Mouse (Mus musculus) CH12.LX (cell line): ENCODE data around the gene Afg3l1. TPM values are rescaled to one million over a fixed set of nuclear protein-coding genes. Genes with fewer than 3 reads are reported as not detected.

Experiments
- DNase-seq: peaks from one replicate; pipeline ENCODE4 v3.0.0-alpha.2; 2013; ENCODE audit errors: extremely low read depth
- H3K27ac ChIP-seq: 2 replicates; pipeline ENCODE4 v1.5.1; 2012; ENCODE audit warnings: low read depth, mild to moderate bottlenecking, control low read depth, moderate library complexity; ENCODE audit not compliant: insufficient read depth
- H3K27me3 ChIP-seq: replicated peaks from 2 replicates; pipeline ENCODE3; 2012; ENCODE audit warnings: inconsistent platforms
- H3K36me3 ChIP-seq, 2 experiments: replicated peaks in 1 of 2; 2 replicates each; pipeline versions ENCODE3 to v1.6.1; 2012; ENCODE audit warnings: inconsistent platforms in 1 of 2, low read length in 1 of 2, mild to moderate bottlenecking in 1 of 2, mixed read lengths in 1 of 2, moderate library complexity in 1 of 2; ENCODE audit not compliant: control insufficient read depth in 1 of 2, insufficient read depth in 1 of 2
- H3K4me1 ChIP-seq, 2 experiments: 2 replicates each; pipeline ENCODE4 v1.6.1; 2012; ENCODE audit warnings: inconsistent platforms in 1 of 2, moderate library complexity in 1 of 2; ENCODE audit not compliant: insufficient read depth in 2 of 2, control insufficient read depth in 1 of 2
- H3K4me2 ChIP-seq: 2 replicates; pipeline ENCODE4 v1.6.1; 2012; ENCODE audit warnings: low read depth, mild to moderate bottlenecking, control low read depth; ENCODE audit not compliant: poor library complexity, insufficient read depth, severe bottlenecking
- H3K4me3 ChIP-seq, 3 experiments: fragments of 150-350 bp in 1 of 3; sonication (generic) in 1 of 3; replicated peaks in 1 of 3; 2 replicates each; pipeline versions ENCODE3 to v1.5.1; 2011 to 2012; ENCODE audit warnings: low read depth in 2 of 3, low read length in 2 of 3, mild to moderate bottlenecking in 2 of 3, moderate library complexity in 2 of 3, control low read depth in 1 of 3, improper control_type of control experiment in 1 of 3, inconsistent platforms in 1 of 3, mixed read lengths in 1 of 3; ENCODE audit not compliant: poor library complexity in 1 of 3
- H3K79me2 ChIP-seq: replicated peaks from 2 replicates; pipeline ENCODE4 v1.6.1; 2012; ENCODE audit warnings: mild to moderate bottlenecking, moderate library complexity; ENCODE audit not compliant: control insufficient read depth, poor library complexity, insufficient read depth, severe bottlenecking; ENCODE audit errors: extremely low read depth
- H3K9ac ChIP-seq: 2 replicates; pipeline ENCODE4 v1.6.1; 2012; ENCODE audit warnings: low read depth, mild to moderate bottlenecking, control low read depth, moderate library complexity; ENCODE audit not compliant: insufficient read depth
- H3K9me3 ChIP-seq: replicated peaks from 2 replicates; pipeline ENCODE3; 2012; ENCODE audit warnings: low read length, inconsistent platforms, mixed read lengths
- BHLHE40 ChIP-seq: IDR thresholded peaks from 2 replicates; pipeline ENCODE4 v1.6.1; 2011; ENCODE audit warnings: mild to moderate bottlenecking, low read depth, low read length, improper control_type of control experiment
- CHD1 ChIP-seq: IDR thresholded peaks from 2 replicates; pipeline ENCODE4 v1.6.1; 2012; ENCODE audit warnings: low read depth, low read length, improper control_type of control experiment, inconsistent platforms
- CHD2 ChIP-seq: IDR thresholded peaks from 2 replicates; pipeline ENCODE4 v1.6.1; 2011; ENCODE audit warnings: low read length, improper control_type of control experiment
- CTCF ChIP-seq, 2 experiments: IDR thresholded peaks in 1 of 2; conservative IDR thresholded peaks in 1 of 2; 2 replicates each; pipeline ENCODE4 v1.5.1; 2011 to 2012; ENCODE audit warnings: low read depth in 2 of 2, low read length in 2 of 2, improper control_type of control experiment in 1 of 2, inconsistent platforms in 1 of 2, mild to moderate bottlenecking in 1 of 2, moderate library complexity in 1 of 2
- E2F4 ChIP-seq: IDR thresholded peaks from 2 replicates; pipeline ENCODE4 v1.6.1; 2011; ENCODE audit warnings: low read depth, low read length, improper control_type of control experiment; ENCODE audit not compliant: insufficient replicate concordance
- ELF1 ChIP-seq: IDR thresholded peaks from 2 replicates; pipeline ENCODE4 v1.6.1; 2014; ENCODE audit warnings: low read depth, mild to moderate bottlenecking, inconsistent platforms, low read length, improper control_type of control experiment
- EP300 ChIP-seq: IDR thresholded peaks from 2 replicates; pipeline ENCODE4 v1.6.1; 2011; ENCODE audit warnings: low read length, improper control_type of control experiment
- ETS1 ChIP-seq: conservative IDR thresholded peaks from 2 replicates; pipeline ENCODE4 v1.6.1; 2012; ENCODE audit warnings: low read depth, mild to moderate bottlenecking, inconsistent platforms, low read length, improper control_type of control experiment, moderate library complexity
- GABPA ChIP-seq: IDR thresholded peaks from 2 replicates; pipeline ENCODE4 v1.6.1; 2012; ENCODE audit warnings: low read depth, low read length, improper control_type of control experiment, inconsistent platforms; ENCODE audit not compliant: insufficient replicate concordance
- HCFC1 ChIP-seq: IDR thresholded peaks from 2 replicates; pipeline ENCODE4 v1.6.1; 2012; ENCODE audit warnings: low read depth, mild to moderate bottlenecking, inconsistent platforms, low read length, improper control_type of control experiment
- IRF4 ChIP-seq: IDR thresholded peaks from 2 replicates; pipeline ENCODE4 v1.6.1; 2014; ENCODE audit warnings: low read depth, mild to moderate bottlenecking, inconsistent platforms, low read length, improper control_type of control experiment
- JUN ChIP-seq: IDR thresholded peaks from 2 replicates; pipeline ENCODE4 v1.6.1; 2011; ENCODE audit warnings: low read depth, mild to moderate bottlenecking, low read length, improper control_type of control experiment, moderate library complexity; ENCODE audit not compliant: insufficient read depth
- JUND ChIP-seq: conservative IDR thresholded peaks from 2 replicates; pipeline ENCODE4 v1.6.1; 2011; ENCODE audit warnings: low read depth, low read length, improper control_type of control experiment
- KAT2A ChIP-seq: IDR thresholded peaks from 2 replicates; pipeline ENCODE4 v1.6.1; 2012; ENCODE audit warnings: low read length, improper control_type of control experiment, inconsistent platforms; ENCODE audit not compliant: insufficient replicate concordance
- MAFK ChIP-seq: IDR thresholded peaks from 2 replicates; pipeline ENCODE4 v1.6.1; 2011; ENCODE audit warnings: low read length, improper control_type of control experiment; ENCODE audit not compliant: insufficient replicate concordance
- MAX ChIP-seq: IDR thresholded peaks from 2 replicates; pipeline ENCODE4 v1.6.1; 2011; ENCODE audit warnings: low read length, improper control_type of control experiment
- MAZ ChIP-seq: IDR thresholded peaks from 2 replicates; pipeline ENCODE4 v1.6.1; 2012; ENCODE audit warnings: low read depth, mild to moderate bottlenecking, inconsistent platforms, low read length, improper control_type of control experiment, moderate library complexity
- MEF2A ChIP-seq: IDR thresholded peaks from 2 replicates; pipeline ENCODE4 v1.6.1; 2014; ENCODE audit warnings: low read depth, mild to moderate bottlenecking, inconsistent platforms, low read length, improper control_type of control experiment, borderline replicate concordance
- MXI1 ChIP-seq: IDR thresholded peaks from 2 replicates; pipeline ENCODE4 v1.6.1; 2011; ENCODE audit warnings: mild to moderate bottlenecking, low read depth, low read length, improper control_type of control experiment
- MYC ChIP-seq: IDR thresholded peaks from 2 replicates; pipeline ENCODE4 v1.6.1; 2011; ENCODE audit warnings: low read depth, mild to moderate bottlenecking, improper control_type of control experiment, low read length
- NELFE ChIP-seq: IDR thresholded peaks from 2 replicates; pipeline ENCODE4 v1.6.1; 2011; ENCODE audit warnings: low read depth, low read length, improper control_type of control experiment
- NRF1 ChIP-seq: IDR thresholded peaks from 2 replicates; pipeline ENCODE4 v1.6.1; 2014; ENCODE audit warnings: low read depth, mild to moderate bottlenecking, inconsistent platforms, low read length, improper control_type of control experiment, moderate library complexity
- PAX5 ChIP-seq: IDR thresholded peaks from 2 replicates; pipeline ENCODE4 v1.6.1; 2012; ENCODE audit warnings: low read length, inconsistent platforms, mixed read lengths
- POLR2A ChIP-seq: IDR thresholded peaks from 2 replicates; pipeline ENCODE4 v1.6.1; 2011; ENCODE audit warnings: low read depth, mild to moderate bottlenecking, improper control_type of control experiment, low read length
- POLR2AphosphoS2 ChIP-seq: IDR thresholded peaks from 2 replicates; pipeline ENCODE4 v1.6.1; 2011; ENCODE audit warnings: low read depth, low read length, improper control_type of control experiment
- RAD21 ChIP-seq: IDR thresholded peaks from 2 replicates; pipeline ENCODE4 v1.6.1; 2011; ENCODE audit warnings: low read depth, mild to moderate bottlenecking, low read length, improper control_type of control experiment, moderate library complexity
- RCOR1 ChIP-seq: conservative IDR thresholded peaks from 2 replicates; pipeline ENCODE4 v1.6.1; 2012; ENCODE audit warnings: low read depth, mild to moderate bottlenecking, inconsistent platforms, low read length, improper control_type of control experiment
- SIN3A ChIP-seq: IDR thresholded peaks from 2 replicates; pipeline ENCODE4 v1.6.1; 2012; ENCODE audit warnings: low read length, improper control_type of control experiment, inconsistent platforms
- SMC3 ChIP-seq: IDR thresholded peaks from 2 replicates; pipeline ENCODE4 v1.6.1; 2011; ENCODE audit warnings: low read depth, low read length, improper control_type of control experiment
- TBP ChIP-seq: conservative IDR thresholded peaks from 2 replicates; pipeline ENCODE4 v1.6.1; 2011; ENCODE audit warnings: low read depth, low read length, improper control_type of control experiment
- TCF12 ChIP-seq: IDR thresholded peaks from 2 replicates; pipeline ENCODE4 v1.6.1; 2014; ENCODE audit warnings: low read depth, mild to moderate bottlenecking, inconsistent platforms, low read length, improper control_type of control experiment
- UBTF ChIP-seq: IDR thresholded peaks from 2 replicates; pipeline ENCODE4 v1.6.1; 2012; ENCODE audit warnings: low read depth, mild to moderate bottlenecking, inconsistent platforms, low read length, improper control_type of control experiment, moderate library complexity
- USF1 ChIP-seq: IDR thresholded peaks from 2 replicates; pipeline ENCODE4 v1.6.1; 2014; ENCODE audit warnings: low read depth, mild to moderate bottlenecking, inconsistent platforms, low read length, improper control_type of control experiment
- USF2 ChIP-seq: conservative IDR thresholded peaks from 2 replicates; pipeline ENCODE4 v1.6.1; 2011; ENCODE audit warnings: low read depth, low read length, improper control_type of control experiment
- ZC3H11A ChIP-seq: IDR thresholded peaks from 2 replicates; pipeline ENCODE4 v1.6.1; 2012; ENCODE audit warnings: low read depth, mild to moderate bottlenecking, inconsistent platforms, low read length, improper control_type of control experiment
- ZKSCAN1 ChIP-seq: IDR thresholded peaks from 2 replicates; pipeline ENCODE4 v1.6.1; 2012; ENCODE audit warnings: low read depth, inconsistent platforms, low read length, improper control_type of control experiment, borderline replicate concordance
- ZMIZ1 ChIP-seq: IDR thresholded peaks from 2 replicates; pipeline ENCODE4 v1.6.1; 2012; ENCODE audit warnings: low read depth, mild to moderate bottlenecking, inconsistent platforms, low read length, improper control_type of control experiment
- ZNF384 ChIP-seq: IDR thresholded peaks from 2 replicates; pipeline ENCODE4 v1.6.1; 2012; ENCODE audit warnings: low read depth, low read length, improper control_type of control experiment, inconsistent platforms
- dilution Hi-C: fragments of 300-500 bp; cut with MboI; formaldehyde crosslinking; loops from 2 replicates; pipeline ENCODE4 v1.14.3; 2020; ENCODE audit warnings: low sequenced_read_pairs; ENCODE audit not compliant: extremely low pct_unique_long_range_greater_than_20kb, extremely low pct_ligation_motif_present
- in situ Hi-C: fragments of 300-500 bp; cut with MboI; formaldehyde crosslinking; loops from 3 replicates; pipeline ENCODE4 v1.14.3; 2019; ENCODE audit warnings: low sequenced_read_pairs, low pct_ligation_motif_present, low pct_unique_long_range_greater_than_20kb, mixed read lengths
- polyA plus RNA-seq: library from polyadenylated mRNA; unstranded; fragments of >175 nt; gene quantifications from 2 replicates; pipeline ENCODE4 v1.2.1, GENCODE M21; 2012; ENCODE audit warnings: low read depth; ENCODE audit not compliant: insufficient read length
- total RNA-seq, 2 experiments: library from RNA; depleted of rRNA; stranded (reverse); fragments of 300-350 nt in 1 of 2; fragments of >200 nt in 1 of 2; gene quantifications; 2 replicates each; pipeline ENCODE4 v1.2.3; 2012 to 2014

The Afg3l1 gene
- 36.0 and 36.2 TPM in 2 replicates for total RNA-seq (2012; rRNA removed)
- total RNA-seq (2014; rRNA removed), result 16.4 and 20.3 TPM in 2 replicates
- polyA plus RNA-seq, result 47.6 and 48.0 TPM in 2 replicates

- H3K9me3 ChIP-seq, result no peaks in the 10 kb centered on the region
- H3K4me2 ChIP-seq, result peak within 1 kb of the TSS; percentile 62
- H3K4me3 ChIP-seq, result peak within 1 kb of the TSS; percentile 80 to 100 (median 86)
- H3K27me3 ChIP-seq, result no peaks in the 10 kb centered on the region
- peaks cover 26% of the 10 kb centered on the region for H3K79me2 ChIP-seq
- peak; percentile 84 for DNase-seq
- H3K27ac ChIP-seq, result peak within 1 kb of the TSS; percentile 83
- H3K9ac ChIP-seq, result peak within 1 kb of the TSS; percentile 93
- in situ Hi-C loops, result no loop called here
- TF ChIP-seq IRF4 (peak; percentile 62; the same call in 1 of the 2 replicates), MAX (no peak; the same call in 1 of the 2 replicates), PAX5 (no peak), USF2 (no peak), USF1 (no peak), JUN (no peak), SMC3 (no peak), MEF2A (no peak), ETS1 (no peak), MAFK (no peak), E2F4 (no peak), POLR2A (peak; percentile 94), MAZ (peak; percentile 31; the same call in 1 of the 2 replicates), SIN3A (peak; percentile 66; the same call in 1 of the 2 replicates), ELF1 (peak; percentile 78), MXI1 (peak; percentile 89), UBTF (0 out of 2 replicates have a peak, but pooled peaks have one; percentile 49), NRF1 (peak; percentile 99), BHLHE40 (peak; percentile 39), NELFE (peak; percentile 94), ZKSCAN1 (no peak), MYC (no peak), TCF12 (no peak; the same call in 1 of the 2 replicates), CHD1 (no peak), TBP (peak; percentile 49; the same call in 1 of the 2 replicates), ZMIZ1 (peak; percentile 64; the same call in 1 of the 2 replicates), RCOR1 (no peak), KAT2A (peak; percentile 44; the same call in 1 of the 2 replicates), JUND (no peak), CTCF (conservative IDR thresholded peaks at IDR 0.05 in 1 of 2, IDR thresholded peaks at IDR 0.05 in 1 of 2; ENCODE audit: low read depth in 2 of 2, low read length in 2 of 2) (no peak), ZC3H11A (no peak), EP300 (no peak), ZNF384 (no peak), POLR2AphosphoS2 (no peak), GABPA (no peak), HCFC1 (peak; percentile 72), CHD2 (no peak), RAD21 (no peak)
- H3K36me3 ChIP-seq, result peaks cover 18 to 27% of the 10 kb centered on the region in 2 experiments
- peaks cover 13 to 24% of the 10 kb centered on the region in 2 experiments for H3K4me1 ChIP-seq
- dilution Hi-C loops, result no loop called here
These were observed at the start of gene Afg3l1 for GRCm38 (mm10) chr8:123477737-123478258. Gene Afg3l1, plus strand, starts transcription at chr8:123477903.
